Mouse (Mus musculus) CH12.LX (cell line): ENCODE data around the gene Cfap61. TPM values are rescaled to one million over a fixed set of nuclear protein-coding genes. Genes with fewer than 3 reads are reported as not detected.

Experiments
- DNase-seq: peaks from one replicate; pipeline ENCODE4 v3.0.0-alpha.2; 2013; ENCODE audit errors: extremely low read depth
- H3K27ac ChIP-seq: 2 replicates; pipeline ENCODE4 v1.5.1; 2012; ENCODE audit warnings: low read depth, mild to moderate bottlenecking, control low read depth, moderate library complexity; ENCODE audit not compliant: insufficient read depth
- H3K27me3 ChIP-seq: replicated peaks from 2 replicates; pipeline ENCODE3; 2012; ENCODE audit warnings: inconsistent platforms
- H3K36me3 ChIP-seq, 2 experiments: replicated peaks in 1 of 2; 2 replicates each; pipeline versions ENCODE3 to v1.6.1; 2012; ENCODE audit warnings: inconsistent platforms in 1 of 2, low read length in 1 of 2, mild to moderate bottlenecking in 1 of 2, mixed read lengths in 1 of 2, moderate library complexity in 1 of 2; ENCODE audit not compliant: control insufficient read depth in 1 of 2, insufficient read depth in 1 of 2
- H3K4me1 ChIP-seq, 2 experiments: 2 replicates each; pipeline ENCODE4 v1.6.1; 2012; ENCODE audit warnings: inconsistent platforms in 1 of 2, moderate library complexity in 1 of 2; ENCODE audit not compliant: insufficient read depth in 2 of 2, control insufficient read depth in 1 of 2
- H3K4me2 ChIP-seq: 2 replicates; pipeline ENCODE4 v1.6.1; 2012; ENCODE audit warnings: low read depth, mild to moderate bottlenecking, control low read depth; ENCODE audit not compliant: poor library complexity, insufficient read depth, severe bottlenecking
- H3K4me3 ChIP-seq, 3 experiments: fragments of 150-350 bp in 1 of 3; sonication (generic) in 1 of 3; replicated peaks in 1 of 3; 2 replicates each; pipeline versions ENCODE3 to v1.5.1; 2011 to 2012; ENCODE audit warnings: low read depth in 2 of 3, low read length in 2 of 3, mild to moderate bottlenecking in 2 of 3, moderate library complexity in 2 of 3, control low read depth in 1 of 3, improper control_type of control experiment in 1 of 3, inconsistent platforms in 1 of 3, mixed read lengths in 1 of 3; ENCODE audit not compliant: poor library complexity in 1 of 3
- H3K79me2 ChIP-seq: replicated peaks from 2 replicates; pipeline ENCODE4 v1.6.1; 2012; ENCODE audit warnings: mild to moderate bottlenecking, moderate library complexity; ENCODE audit not compliant: control insufficient read depth, poor library complexity, insufficient read depth, severe bottlenecking; ENCODE audit errors: extremely low read depth
- H3K9ac ChIP-seq: 2 replicates; pipeline ENCODE4 v1.6.1; 2012; ENCODE audit warnings: low read depth, mild to moderate bottlenecking, control low read depth, moderate library complexity; ENCODE audit not compliant: insufficient read depth
- H3K9me3 ChIP-seq: replicated peaks from 2 replicates; pipeline ENCODE3; 2012; ENCODE audit warnings: low read length, inconsistent platforms, mixed read lengths
- BHLHE40 ChIP-seq: IDR thresholded peaks from 2 replicates; pipeline ENCODE4 v1.6.1; 2011; ENCODE audit warnings: mild to moderate bottlenecking, low read depth, low read length, improper control_type of control experiment
- CTCF ChIP-seq, 2 experiments: IDR thresholded peaks in 1 of 2; conservative IDR thresholded peaks in 1 of 2; 2 replicates each; pipeline ENCODE4 v1.5.1; 2011 to 2012; ENCODE audit warnings: low read depth in 2 of 2, low read length in 2 of 2, improper control_type of control experiment in 1 of 2, inconsistent platforms in 1 of 2, mild to moderate bottlenecking in 1 of 2, moderate library complexity in 1 of 2
- E2F4 ChIP-seq: IDR thresholded peaks from 2 replicates; pipeline ENCODE4 v1.6.1; 2011; ENCODE audit warnings: low read depth, low read length, improper control_type of control experiment; ENCODE audit not compliant: insufficient replicate concordance
- EP300 ChIP-seq: IDR thresholded peaks from 2 replicates; pipeline ENCODE4 v1.6.1; 2011; ENCODE audit warnings: low read length, improper control_type of control experiment
- GABPA ChIP-seq: IDR thresholded peaks from 2 replicates; pipeline ENCODE4 v1.6.1; 2012; ENCODE audit warnings: low read depth, low read length, improper control_type of control experiment, inconsistent platforms; ENCODE audit not compliant: insufficient replicate concordance
- JUN ChIP-seq: IDR thresholded peaks from 2 replicates; pipeline ENCODE4 v1.6.1; 2011; ENCODE audit warnings: low read depth, mild to moderate bottlenecking, low read length, improper control_type of control experiment, moderate library complexity; ENCODE audit not compliant: insufficient read depth
- MAFK ChIP-seq: IDR thresholded peaks from 2 replicates; pipeline ENCODE4 v1.6.1; 2011; ENCODE audit warnings: low read length, improper control_type of control experiment; ENCODE audit not compliant: insufficient replicate concordance
- MAX ChIP-seq: IDR thresholded peaks from 2 replicates; pipeline ENCODE4 v1.6.1; 2011; ENCODE audit warnings: low read length, improper control_type of control experiment
- MAZ ChIP-seq: IDR thresholded peaks from 2 replicates; pipeline ENCODE4 v1.6.1; 2012; ENCODE audit warnings: low read depth, mild to moderate bottlenecking, inconsistent platforms, low read length, improper control_type of control experiment, moderate library complexity
- MYC ChIP-seq: IDR thresholded peaks from 2 replicates; pipeline ENCODE4 v1.6.1; 2011; ENCODE audit warnings: low read depth, mild to moderate bottlenecking, improper control_type of control experiment, low read length
- NELFE ChIP-seq: IDR thresholded peaks from 2 replicates; pipeline ENCODE4 v1.6.1; 2011; ENCODE audit warnings: low read depth, low read length, improper control_type of control experiment
- NRF1 ChIP-seq: IDR thresholded peaks from 2 replicates; pipeline ENCODE4 v1.6.1; 2014; ENCODE audit warnings: low read depth, mild to moderate bottlenecking, inconsistent platforms, low read length, improper control_type of control experiment, moderate library complexity
- PAX5 ChIP-seq: IDR thresholded peaks from 2 replicates; pipeline ENCODE4 v1.6.1; 2012; ENCODE audit warnings: low read length, inconsistent platforms, mixed read lengths
- POLR2AphosphoS2 ChIP-seq: IDR thresholded peaks from 2 replicates; pipeline ENCODE4 v1.6.1; 2011; ENCODE audit warnings: low read depth, low read length, improper control_type of control experiment
- RCOR1 ChIP-seq: conservative IDR thresholded peaks from 2 replicates; pipeline ENCODE4 v1.6.1; 2012; ENCODE audit warnings: low read depth, mild to moderate bottlenecking, inconsistent platforms, low read length, improper control_type of control experiment
- SIN3A ChIP-seq: IDR thresholded peaks from 2 replicates; pipeline ENCODE4 v1.6.1; 2012; ENCODE audit warnings: low read length, improper control_type of control experiment, inconsistent platforms
- SMC3 ChIP-seq: IDR thresholded peaks from 2 replicates; pipeline ENCODE4 v1.6.1; 2011; ENCODE audit warnings: low read depth, low read length, improper control_type of control experiment
- TBP ChIP-seq: conservative IDR thresholded peaks from 2 replicates; pipeline ENCODE4 v1.6.1; 2011; ENCODE audit warnings: low read depth, low read length, improper control_type of control experiment
- USF1 ChIP-seq: IDR thresholded peaks from 2 replicates; pipeline ENCODE4 v1.6.1; 2014; ENCODE audit warnings: low read depth, mild to moderate bottlenecking, inconsistent platforms, low read length, improper control_type of control experiment
- ZC3H11A ChIP-seq: IDR thresholded peaks from 2 replicates; pipeline ENCODE4 v1.6.1; 2012; ENCODE audit warnings: low read depth, mild to moderate bottlenecking, inconsistent platforms, low read length, improper control_type of control experiment
- ZKSCAN1 ChIP-seq: IDR thresholded peaks from 2 replicates; pipeline ENCODE4 v1.6.1; 2012; ENCODE audit warnings: low read depth, inconsistent platforms, low read length, improper control_type of control experiment, borderline replicate concordance
- ZMIZ1 ChIP-seq: IDR thresholded peaks from 2 replicates; pipeline ENCODE4 v1.6.1; 2012; ENCODE audit warnings: low read depth, mild to moderate bottlenecking, inconsistent platforms, low read length, improper control_type of control experiment
- ZNF384 ChIP-seq: IDR thresholded peaks from 2 replicates; pipeline ENCODE4 v1.6.1; 2012; ENCODE audit warnings: low read depth, low read length, improper control_type of control experiment, inconsistent platforms
- dilution Hi-C: fragments of 300-500 bp; cut with MboI; formaldehyde crosslinking; loops from 2 replicates; pipeline ENCODE4 v1.14.3; 2020; ENCODE audit warnings: low sequenced_read_pairs; ENCODE audit not compliant: extremely low pct_unique_long_range_greater_than_20kb, extremely low pct_ligation_motif_present
- in situ Hi-C: fragments of 300-500 bp; cut with MboI; formaldehyde crosslinking; loops from 3 replicates; pipeline ENCODE4 v1.14.3; 2019; ENCODE audit warnings: low sequenced_read_pairs, low pct_ligation_motif_present, low pct_unique_long_range_greater_than_20kb, mixed read lengths
- polyA plus RNA-seq: library from polyadenylated mRNA; unstranded; fragments of >175 nt; gene quantifications from 2 replicates; pipeline ENCODE4 v1.2.1, GENCODE M21; 2012; ENCODE audit warnings: low read depth; ENCODE audit not compliant: insufficient read length
- total RNA-seq, 2 experiments: library from RNA; depleted of rRNA; stranded (reverse); fragments of 300-350 nt in 1 of 2; fragments of >200 nt in 1 of 2; gene quantifications; 2 replicates each; pipeline ENCODE4 v1.2.3; 2012 to 2014

Gene Cfap61
- total and polyA plus RNA-seq, 3 experiments, result 0.34 TPM; not detected in 2

GRCm38 (mm10) chr2:146147306-146147705, 212.7 kb downstream of the Cfap61 start:
- TF ChIP-seq CTCF (conservative IDR thresholded peaks at IDR 0.05 in 1 of 2, IDR thresholded peaks at IDR 0.05 in 1 of 2; ENCODE audit: low read depth in 2 of 2, low read length in 2 of 2), result no peak
- no peak for TF ChIP-seq JUN
- TF ChIP-seq ZNF384, result no peak
- no peak for TF ChIP-seq NRF1
- no peak for TF ChIP-seq ZKSCAN1
- TF ChIP-seq ZC3H11A, result no peak
- TF ChIP-seq, all 38 proteins: peak for 0
- no peaks in the 10 kb centered on the region for H3K79me2 ChIP-seq
- H3K4me2 ChIP-seq, result no peak overlapping the region
- no peaks in the 10 kb centered on the region for H3K4me1 ChIP-seq
- DNase-seq, result no peak
- dilution Hi-C loops, result no loop called here
- peaks cover 6% of the 10 kb centered on the region for H3K9me3 ChIP-seq
- no peaks in the 10 kb centered on the region for H3K36me3 ChIP-seq
- H3K4me3 ChIP-seq, result no peak overlapping the region
- H3K27me3 ChIP-seq, result no peaks in the 10 kb centered on the region
- in situ Hi-C loops, result no loop called here
- no peak overlapping the region for H3K9ac ChIP-seq
- no peak overlapping the region for H3K27ac ChIP-seq

GRCm38 (mm10) chr2:146147801-146148200, 213.2 kb downstream of the Cfap61 start:
- Histone ChIP-seq H3K4me3 (no peak overlapping the region), H3K9ac (no peak overlapping the region), H3K4me2 (no peak overlapping the region), H3K36me3 (no peaks in the 10 kb centered on the region), H3K9me3 (peaks cover 4% of the 10 kb centered on the region), H3K27me3 (no peaks in the 10 kb centered on the region), H3K4me1 (no peaks in the 10 kb centered on the region), H3K79me2 (no peaks in the 10 kb centered on the region), H3K27ac (no peak overlapping the region)
- TF ChIP-seq TBP (no peak), ZKSCAN1 (no peak), MYC (no peak), BHLHE40 (no peak), ZMIZ1 (no peak), USF1 (no peak), MAZ (no peak), MAFK (no peak), NELFE (no peak), JUN (no peak), E2F4 (no peak), PAX5 (no peak), MAX (no peak), EP300 (no peak), SMC3 (no peak), SIN3A (no peak), CTCF (conservative IDR thresholded peaks at IDR 0.05 in 1 of 2, IDR thresholded peaks at IDR 0.05 in 1 of 2; ENCODE audit: low read depth in 2 of 2, low read length in 2 of 2) (no peak), POLR2AphosphoS2 (no peak), GABPA (no peak), RCOR1 (no peak)
- in situ Hi-C loops (no loop called here), dilution Hi-C loops (no loop called here)
- DNase-seq, result no peak
